Mouse (Mus musculus): ENCODE results near the gene Elf2. TPM values are rescaled to one million over a fixed set of nuclear protein-coding genes. Genes with fewer than 3 reads are reported as not detected.

Gene Elf2
- total RNA-seq, 1 experiment: 26.7 TPM

- H3K9me3 ChIP-seq (ENCODE audit: control insufficient read depth, insufficient read depth, low read depth, low read length): no peaks in the 10 kb centered on the region
- no peaks in the 10 kb centered on the region for H3K36me3 ChIP-seq (ENCODE audit: control insufficient read depth, insufficient read depth, low read length, poor library complexity, severe bottlenecking)
- 0 out of 4 replicates have a peak, but pooled peaks cover 0 to 3% of the 10 kb centered on the region in 2 experiments for H3K4me1 ChIP-seq (ENCODE audit: control insufficient read depth in 2 of 2, insufficient read depth in 2 of 2, low read length in 2 of 2, poor library complexity in 1 of 2)
- no peak for DNase-seq (ENCODE audit: low read depth, low spot score)
- no peak overlapping the region for H3K27ac ChIP-seq (ENCODE audit: insufficient read depth, low read depth, low read length, poor library complexity, severe bottlenecking)
- H3K9ac ChIP-seq (ENCODE audit: insufficient read depth, low read depth, low read length, poor library complexity, severe bottlenecking): peak overlapping the region; percentile 70
- peak overlapping the region; percentile 80 to 94 for H3K4me3 ChIP-seq (ENCODE audit: insufficient read depth in 1 of 2, low read depth in 1 of 2, low read length in 2 of 2, poor library complexity in 1 of 2, severe bottlenecking in 1 of 2)
- TF ChIP-seq HCFC1 (IDR thresholded peaks at IDR 0.05; ENCODE audit: borderline replicate concordance, insufficient read depth, low read length) (no peak), MAFK (IDR thresholded peaks at IDR 0.05; ENCODE audit: insufficient read depth, low read depth, low read length) (no peak), CHD2 (IDR thresholded peaks at IDR 0.05; ENCODE audit: low read depth, low read length) (no peak), ZC3H11A (IDR thresholded peaks at IDR 0.05; ENCODE audit: borderline replicate concordance, low read depth, low read length) (no peak), ZNF384 (IDR thresholded peaks at IDR 0.05; ENCODE audit: low read depth, low read length) (no peak)
- in situ Hi-C loops (cut with MboI; ENCODE audit: low sequenced_read_pairs in 2 of 2, unreplicated experiment in 2 of 2): no loop called here
Measured at GRCm38 (mm10) chr3:51339378-51339733, 1.1 kb downstream of the Elf2 start.

GRCm38 (mm10) chr3:51335378-51335777, 5.1 kb downstream of the Elf2 start:
- Histone ChIP-seq H3K9ac (ENCODE audit: insufficient read depth, low read depth, low read length, poor library complexity, severe bottlenecking) (no peak overlapping the region), H3K36me3 (ENCODE audit: control insufficient read depth, insufficient read depth, low read length, poor library complexity, severe bottlenecking) (no peaks in the 10 kb centered on the region), H3K4me1 (ENCODE audit: control insufficient read depth in 2 of 2, insufficient read depth in 2 of 2, low read length in 2 of 2, poor library complexity in 1 of 2) (peaks cover 3 to 6% of the 10 kb centered on the region in 2 experiments; a peak in 1 of 4 replicates), H3K4me3 (ENCODE audit: insufficient read depth in 1 of 2, low read depth in 1 of 2, low read length in 2 of 2, poor library complexity in 1 of 2, severe bottlenecking in 1 of 2) (no peak overlapping the region), H3K27ac (ENCODE audit: insufficient read depth, low read depth, low read length, poor library complexity, severe bottlenecking) (no peak overlapping the region), H3K9me3 (ENCODE audit: control insufficient read depth, insufficient read depth, low read depth, low read length) (no peaks in the 10 kb centered on the region)
- no peak for DNase-seq (ENCODE audit: low read depth, low spot score)
- TF ChIP-seq ZNF384 (IDR thresholded peaks at IDR 0.05; ENCODE audit: low read depth, low read length) (no peak), HCFC1 (IDR thresholded peaks at IDR 0.05; ENCODE audit: borderline replicate concordance, insufficient read depth, low read length) (no peak), MAFK (IDR thresholded peaks at IDR 0.05; ENCODE audit: insufficient read depth, low read depth, low read length) (no peak), CHD2 (IDR thresholded peaks at IDR 0.05; ENCODE audit: low read depth, low read length) (no peak), ZC3H11A (IDR thresholded peaks at IDR 0.05; ENCODE audit: borderline replicate concordance, low read depth, low read length) (no peak)
- in situ Hi-C loops (cut with MboI; ENCODE audit: low sequenced_read_pairs in 2 of 2, unreplicated experiment in 2 of 2): no loop called here

GRCm38 (mm10) chr3:51333950-51334349, 6.5 kb downstream of the Elf2 start:
- Histone ChIP-seq H3K9me3 (ENCODE audit: control insufficient read depth, insufficient read depth, low read depth, low read length) (no peaks in the 10 kb centered on the region), H3K36me3 (ENCODE audit: control insufficient read depth, insufficient read depth, low read length, poor library complexity, severe bottlenecking) (no peaks in the 10 kb centered on the region), H3K9ac (ENCODE audit: insufficient read depth, low read depth, low read length, poor library complexity, severe bottlenecking) (no peak overlapping the region), H3K4me3 (ENCODE audit: insufficient read depth in 1 of 2, low read depth in 1 of 2, low read length in 2 of 2, poor library complexity in 1 of 2, severe bottlenecking in 1 of 2) (peak overlapping the region in 1 of 2 experiments; percentile 36; a peak in 1 of 4 replicates), H3K27ac (ENCODE audit: insufficient read depth, low read depth, low read length, poor library complexity, severe bottlenecking) (no peak overlapping the region), H3K4me1 (ENCODE audit: control insufficient read depth in 2 of 2, insufficient read depth in 2 of 2, low read length in 2 of 2, poor library complexity in 1 of 2) (peaks cover 2 to 11% of the 10 kb centered on the region in 2 experiments; a peak in 1 of 4 replicates)
- no peak for TF ChIP-seq HCFC1 (IDR thresholded peaks at IDR 0.05; ENCODE audit: borderline replicate concordance, insufficient read depth, low read length)
- TF ChIP-seq CHD2 (IDR thresholded peaks at IDR 0.05; ENCODE audit: low read depth, low read length): no peak
- TF ChIP-seq MAFK (IDR thresholded peaks at IDR 0.05; ENCODE audit: insufficient read depth, low read depth, low read length): peak; percentile 73
- DNase-seq (ENCODE audit: low read depth, low spot score): no peak
- in situ Hi-C loops (cut with MboI; ENCODE audit: low sequenced_read_pairs in 2 of 2, unreplicated experiment in 2 of 2): no loop called here

- Histone ChIP-seq H3K36me3 (ENCODE audit: control insufficient read depth, insufficient read depth, low read length, poor library complexity, severe bottlenecking) (no peaks in the 10 kb centered on the region), H3K27ac (ENCODE audit: insufficient read depth, low read depth, low read length, poor library complexity, severe bottlenecking) (no peak overlapping the region), H3K9ac (ENCODE audit: insufficient read depth, low read depth, low read length, poor library complexity, severe bottlenecking) (no peak overlapping the region), H3K9me3 (ENCODE audit: control insufficient read depth, insufficient read depth, low read depth, low read length) (no peaks in the 10 kb centered on the region), H3K4me1 (ENCODE audit: control insufficient read depth in 2 of 2, insufficient read depth in 2 of 2, low read length in 2 of 2, poor library complexity in 1 of 2) (peaks cover 2 to 11% of the 10 kb centered on the region in 2 experiments; a peak in 1 of 4 replicates), H3K4me3 (ENCODE audit: insufficient read depth in 1 of 2, low read depth in 1 of 2, low read length in 2 of 2, poor library complexity in 1 of 2, severe bottlenecking in 1 of 2) (no peak overlapping the region)
- no peak for DNase-seq (ENCODE audit: low read depth, low spot score)
- in situ Hi-C loops (cut with MboI; ENCODE audit: low sequenced_read_pairs in 2 of 2, unreplicated experiment in 2 of 2): no loop called here
- TF ChIP-seq MAFK (IDR thresholded peaks at IDR 0.05; ENCODE audit: insufficient read depth, low read depth, low read length) (0 out of 2 replicates have a peak, but pooled peaks have one; percentile 6), ZC3H11A (IDR thresholded peaks at IDR 0.05; ENCODE audit: borderline replicate concordance, low read depth, low read length) (no peak)
Measured at GRCm38 (mm10) chr3:51333234-51333889, 7.1 kb downstream of the Elf2 start.

- no peak overlapping the region for H3K27ac ChIP-seq (ENCODE audit: insufficient read depth, low read depth, low read length, poor library complexity, severe bottlenecking)
- in situ Hi-C loops (cut with MboI; ENCODE audit: low sequenced_read_pairs in 2 of 2, unreplicated experiment in 2 of 2): no loop called here
- no peaks in the 10 kb centered on the region for H3K9me3 ChIP-seq (ENCODE audit: control insufficient read depth, insufficient read depth, low read depth, low read length)
- peaks cover 2 to 11% of the 10 kb centered on the region in 2 experiments; a peak in 1 of 4 replicates for H3K4me1 ChIP-seq (ENCODE audit: control insufficient read depth in 2 of 2, insufficient read depth in 2 of 2, low read length in 2 of 2, poor library complexity in 1 of 2)
- H3K36me3 ChIP-seq (ENCODE audit: control insufficient read depth, insufficient read depth, low read length, poor library complexity, severe bottlenecking): no peaks in the 10 kb centered on the region
- no peak overlapping the region for H3K9ac ChIP-seq (ENCODE audit: insufficient read depth, low read depth, low read length, poor library complexity, severe bottlenecking)
- H3K4me3 ChIP-seq (ENCODE audit: insufficient read depth in 1 of 2, low read depth in 1 of 2, low read length in 2 of 2, poor library complexity in 1 of 2, severe bottlenecking in 1 of 2): no peak overlapping the region
- DNase-seq (ENCODE audit: low read depth, low spot score): no peak
- TF ChIP-seq ZNF384 (IDR thresholded peaks at IDR 0.05; ENCODE audit: low read depth, low read length) (no peak), ZC3H11A (IDR thresholded peaks at IDR 0.05; ENCODE audit: borderline replicate concordance, low read depth, low read length) (no peak), CHD2 (IDR thresholded peaks at IDR 0.05; ENCODE audit: low read depth, low read length) (no peak), HCFC1 (IDR thresholded peaks at IDR 0.05; ENCODE audit: borderline replicate concordance, insufficient read depth, low read length) (no peak), MAFK (IDR thresholded peaks at IDR 0.05; ENCODE audit: insufficient read depth, low read depth, low read length) (no peak)
Measured at GRCm38 (mm10) chr3:51330086-51330485, 10.4 kb downstream of the Elf2 start.

All from ES-E14 (cell line).